Mouse (Mus musculus) testis, adult 2 months (tissue): Measurements from ENCODE around the gene Cntnap5a.

Experiments used
- CTCF ChIP-seq: fragments of 200-500 bp; IDR thresholded peaks from 2 replicates; pipeline ENCODE4 v1.5.1; 2012; ENCODE audit warnings: low read depth, mild to moderate bottlenecking, inconsistent platforms, low read length, moderate library complexity; ENCODE audit not compliant: control insufficient read depth, insufficient read depth, insufficient replicate concordance
- POLR2A ChIP-seq: fragments of 200-500 bp; IDR thresholded peaks from 2 replicates; pipeline ENCODE4 v1.6.1; 2012; ENCODE audit warnings: low read depth, mild to moderate bottlenecking, inconsistent platforms, low read length, moderate library complexity; ENCODE audit not compliant: control insufficient read depth

DNA sequence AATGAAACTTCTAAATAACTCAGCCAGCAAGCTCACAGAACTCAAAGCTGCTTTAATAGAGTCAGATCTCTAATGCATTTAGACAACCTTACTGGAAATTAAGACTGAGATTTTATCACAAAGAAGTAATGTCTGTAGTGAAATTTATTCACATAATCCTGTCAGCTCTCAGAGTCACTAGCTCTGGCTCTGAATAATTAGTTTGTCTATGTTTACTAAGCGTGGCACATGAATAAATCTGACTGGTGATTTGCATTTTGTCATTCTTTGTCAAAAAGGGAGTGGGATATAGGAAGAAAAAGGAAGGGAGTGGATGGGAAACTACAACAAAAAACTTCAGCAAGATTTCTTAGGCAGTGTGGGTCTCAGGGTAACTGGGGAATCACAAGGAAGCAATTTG, 351.3 kb downstream of the Cntnap5a start:
- TF ChIP-seq CTCF (no peak), POLR2A (no peak)
